Mouse (Mus musculus): Measurements from ENCODE around the gene Klhl6. TPM values are rescaled to one million over a fixed set of nuclear protein-coding genes. Genes with fewer than 3 reads are reported as not detected.

The Klhl6 gene
- polyA plus RNA-seq, 1 experiment from 2014 or later: 5.7 TPM

DNA sequence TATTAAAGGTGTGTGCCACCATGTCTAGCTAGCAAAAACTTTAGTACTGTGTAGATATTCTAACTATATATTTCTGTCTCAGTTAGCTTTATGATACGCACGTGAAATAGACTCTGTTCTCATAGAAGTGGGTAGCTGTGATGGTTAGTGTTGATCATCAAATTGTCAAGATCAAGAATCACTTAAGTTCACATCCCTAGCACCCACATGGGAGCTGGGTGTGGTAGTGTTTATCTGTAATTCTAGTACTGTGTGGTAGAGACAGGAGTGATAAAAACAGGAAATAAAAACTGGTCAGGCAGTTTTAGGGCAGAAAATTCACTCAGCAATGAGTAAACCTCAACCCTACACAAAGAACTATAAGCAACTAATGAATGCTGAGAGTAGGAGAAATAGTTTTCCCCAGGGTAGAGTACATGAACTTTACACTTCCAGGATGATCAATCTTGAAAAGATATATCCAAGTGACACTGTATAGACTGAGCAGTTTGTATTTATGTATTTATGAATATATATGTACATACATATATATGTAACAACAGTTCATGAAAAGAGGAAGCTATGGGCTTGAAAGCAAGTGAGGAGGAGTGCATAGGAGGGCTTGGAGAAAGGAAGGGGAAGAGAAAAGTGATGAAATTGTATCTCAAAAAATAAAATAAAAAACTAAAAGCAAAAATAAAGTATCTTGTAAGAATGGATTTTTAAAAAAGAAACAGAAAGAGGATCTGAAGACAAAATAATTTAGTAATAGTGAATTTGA is 2.2 kb upstream of the Klhl6 start:
- WGBS: 92% methylated on average over 2 of the region's 2 CpGs
- Histone ChIP-seq H3K4me1 (no peaks in the 10 kb centered on the region), H3K36me3 (replicated peaks) (no peaks in the 10 kb centered on the region), H3K27me3 (no peaks in the 10 kb centered on the region), H3K4me2 (no peak overlapping the region), H3K4me3 (replicated peaks) (no peak overlapping the region), H3K9me3 (no peaks in the 10 kb centered on the region), H3K9ac (no peak overlapping the region), H3K27ac (no peak overlapping the region)
- no peak for ATAC-seq (ENCODE audit: low FRiP score)

DNA sequence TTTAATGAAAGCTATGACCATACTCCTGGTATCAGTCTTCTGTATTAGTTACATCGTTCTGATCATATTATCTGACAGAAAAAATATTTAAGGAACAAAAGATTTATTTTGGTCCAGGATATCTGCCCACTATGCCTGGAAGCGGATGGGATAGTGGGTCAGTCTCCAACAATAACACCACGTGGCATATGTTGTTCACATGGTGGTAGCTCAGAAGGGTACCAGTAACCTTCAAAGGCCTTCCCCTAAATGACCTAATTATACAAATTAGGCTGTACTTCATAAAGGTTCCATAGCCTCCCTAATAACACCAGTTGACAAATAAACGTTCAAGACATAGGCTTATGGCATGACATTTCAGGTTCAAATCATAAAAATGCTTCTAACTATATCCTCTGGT is 722 bp upstream of the Klhl6 start:
- 87% methylated on average over 4 of the region's 4 CpGs for WGBS
- no peak overlapping the region for H3K27ac ChIP-seq
- ATAC-seq (ENCODE audit: low FRiP score): no peak
- H3K9me3 ChIP-seq: no peaks in the 10 kb centered on the region
- no peaks in the 10 kb centered on the region for H3K36me3 ChIP-seq (replicated peaks)
- H3K4me2 ChIP-seq: no peak overlapping the region
- no peaks in the 10 kb centered on the region for H3K27me3 ChIP-seq
- H3K9ac ChIP-seq: no peak overlapping the region
- no peaks in the 10 kb centered on the region for H3K4me1 ChIP-seq
- no peak overlapping the region for H3K4me3 ChIP-seq (replicated peaks)

DNA sequence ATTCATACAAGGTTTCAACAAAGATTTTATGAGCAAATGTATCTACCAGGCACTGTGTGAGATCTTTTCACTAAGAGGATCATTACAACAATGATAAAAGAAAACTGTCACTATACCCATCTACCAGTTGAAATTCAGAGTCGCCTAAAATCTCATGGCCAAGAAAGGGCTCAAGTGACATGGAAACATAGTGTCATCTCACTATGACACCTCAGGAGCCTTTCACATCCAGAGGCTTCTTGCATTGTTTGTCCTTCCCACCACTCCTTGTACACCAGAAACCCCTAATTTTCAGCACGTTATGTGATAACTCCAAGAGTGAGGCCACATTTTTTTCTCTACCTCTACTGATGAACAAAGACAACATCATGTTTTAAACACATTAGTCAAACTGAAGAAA is 1.2 kb downstream of the Klhl6 start:
- Histone ChIP-seq H3K9ac (no peak overlapping the region), H3K36me3 (replicated peaks) (no peaks in the 10 kb centered on the region), H3K9me3 (no peaks in the 10 kb centered on the region), H3K27me3 (no peaks in the 10 kb centered on the region), H3K27ac (no peak overlapping the region), H3K4me2 (no peak overlapping the region), H3K4me3 (replicated peaks) (no peak overlapping the region), H3K4me1 (no peaks in the 10 kb centered on the region; the same call in 1 of the 2 replicates)
- no peak for ATAC-seq (ENCODE audit: low FRiP score)
- 87% methylated on average over 2 of the region's 2 CpGs for WGBS

DNA sequence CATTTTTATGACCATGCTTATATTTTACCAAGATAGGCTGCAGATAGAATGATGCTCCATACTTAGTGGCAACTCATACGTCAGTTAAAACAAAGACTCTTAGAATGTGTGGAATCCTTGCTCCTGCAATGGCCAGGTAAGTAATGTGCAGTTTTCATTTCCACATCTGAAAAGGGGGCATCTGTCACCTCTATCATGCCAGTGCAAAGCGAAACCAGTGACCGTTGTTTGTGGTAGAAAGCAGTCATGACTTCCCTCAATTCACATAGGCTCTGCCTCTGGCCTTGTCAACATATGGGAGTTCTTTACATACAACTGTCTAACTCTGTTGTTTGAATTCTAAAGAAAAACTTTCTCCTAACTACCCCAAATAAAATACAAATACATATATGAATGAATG is 1.8 kb downstream of the Klhl6 start:
- Histone ChIP-seq H3K27me3 (no peaks in the 10 kb centered on the region), H3K9ac (no peak overlapping the region), H3K4me1 (no peaks in the 10 kb centered on the region; the same call in 1 of the 2 replicates), H3K4me3 (replicated peaks) (no peak overlapping the region), H3K4me2 (no peak overlapping the region), H3K36me3 (replicated peaks) (no peaks in the 10 kb centered on the region), H3K9me3 (no peaks in the 10 kb centered on the region), H3K27ac (no peak overlapping the region)
- WGBS: 92% methylated on average over 3 of the region's 3 CpGs
- no peak for ATAC-seq (ENCODE audit: low FRiP score)

DNA sequence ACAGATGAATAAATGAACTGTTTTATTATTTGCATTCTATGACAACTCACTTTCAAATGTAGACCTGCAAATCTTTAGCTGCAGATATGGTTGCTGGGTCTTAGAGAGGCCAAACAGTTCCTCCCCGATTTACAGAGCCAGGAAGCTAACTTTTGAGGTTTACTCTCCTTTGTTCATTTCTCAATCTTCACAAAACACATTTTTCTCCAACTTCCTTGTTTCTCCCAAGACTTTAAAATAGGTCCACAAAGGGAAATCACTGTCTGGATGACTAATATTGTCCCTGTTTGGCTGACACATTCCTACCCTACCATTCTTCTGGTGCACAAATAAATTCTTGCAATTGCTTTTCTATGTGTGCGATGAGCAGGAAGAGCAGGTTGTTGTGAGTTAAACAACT is 3.1 kb downstream of the Klhl6 start:
- H3K36me3 ChIP-seq (replicated peaks): no peaks in the 10 kb centered on the region
- H3K9me3 ChIP-seq: no peaks in the 10 kb centered on the region
- no peak overlapping the region for H3K4me3 ChIP-seq (replicated peaks)
- no peak overlapping the region for H3K27ac ChIP-seq
- no peak overlapping the region for H3K9ac ChIP-seq
- ATAC-seq (ENCODE audit: low FRiP score): no peak
- H3K4me1 ChIP-seq: no peaks in the 10 kb centered on the region; the same call in 1 of the 2 replicates
- 83% methylated on average over 2 of the region's 2 CpGs for WGBS
- no peak overlapping the region for H3K4me2 ChIP-seq
- no peaks in the 10 kb centered on the region for H3K27me3 ChIP-seq

DNA sequence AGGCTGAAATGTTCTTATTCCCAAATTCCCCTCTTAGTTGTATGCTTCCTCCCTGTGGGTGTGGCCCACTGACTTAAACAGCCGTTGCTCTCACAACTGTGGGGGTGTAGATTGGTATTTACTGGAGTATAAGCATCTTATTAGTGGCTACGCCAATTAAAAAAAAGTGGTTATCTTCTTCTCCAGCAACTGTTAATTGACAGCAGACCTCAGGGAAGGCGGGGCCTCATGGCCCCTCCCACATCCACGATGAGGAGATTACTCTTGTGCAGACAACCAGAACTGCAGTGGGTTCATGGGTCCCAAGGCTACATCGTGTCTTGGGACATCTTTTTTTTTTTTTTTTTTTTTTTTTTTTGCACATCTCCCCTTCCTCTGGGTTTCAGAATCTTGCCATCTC is 5.6 kb downstream of the Klhl6 start:
- ATAC-seq (ENCODE audit: low FRiP score): no peak
- H3K4me3 ChIP-seq (replicated peaks): no peak overlapping the region
- H3K9me3 ChIP-seq: no peaks in the 10 kb centered on the region
- H3K27me3 ChIP-seq: no peaks in the 10 kb centered on the region
- H3K27ac ChIP-seq: no peak overlapping the region
- H3K9ac ChIP-seq: no peak overlapping the region
- no peaks in the 10 kb centered on the region; the same call in 1 of the 2 replicates for H3K4me1 ChIP-seq
- no peak overlapping the region for H3K4me2 ChIP-seq
- no peaks in the 10 kb centered on the region for H3K36me3 ChIP-seq (replicated peaks)
- WGBS: 70% methylated on average over 5 of the region's 5 CpGs

DNA sequence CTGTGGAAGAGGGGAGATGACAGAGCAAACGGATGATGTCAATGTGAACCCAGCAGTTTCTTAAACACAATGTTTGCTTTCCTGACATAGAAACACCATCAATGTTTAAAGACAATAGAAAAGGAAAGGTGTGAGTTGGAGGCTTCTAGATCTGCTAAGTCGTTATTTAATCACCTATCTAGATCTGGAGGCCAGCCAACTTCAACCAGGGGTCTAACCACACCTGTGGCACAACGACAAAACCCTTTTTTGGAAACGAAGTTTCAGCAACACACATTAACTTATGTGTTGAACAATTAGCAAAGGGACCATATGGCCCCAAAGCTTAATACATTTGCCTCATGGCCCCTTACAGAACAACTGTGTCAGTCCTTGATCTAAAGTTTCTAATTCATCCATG is 6.0 kb downstream of the Klhl6 start:
- H3K27ac ChIP-seq: no peak overlapping the region
- no peaks in the 10 kb centered on the region for H3K27me3 ChIP-seq
- no peak overlapping the region for H3K4me2 ChIP-seq
- no peak overlapping the region for H3K4me3 ChIP-seq (replicated peaks)
- no peak overlapping the region for H3K9ac ChIP-seq
- no peak for ATAC-seq (ENCODE audit: low FRiP score)
- 80% methylated on average over 4 of the region's 4 CpGs for WGBS
- H3K9me3 ChIP-seq: no peaks in the 10 kb centered on the region
- no peaks in the 10 kb centered on the region for H3K36me3 ChIP-seq (replicated peaks)
- H3K4me1 ChIP-seq: no peaks in the 10 kb centered on the region; the same call in 1 of the 2 replicates

DNA sequence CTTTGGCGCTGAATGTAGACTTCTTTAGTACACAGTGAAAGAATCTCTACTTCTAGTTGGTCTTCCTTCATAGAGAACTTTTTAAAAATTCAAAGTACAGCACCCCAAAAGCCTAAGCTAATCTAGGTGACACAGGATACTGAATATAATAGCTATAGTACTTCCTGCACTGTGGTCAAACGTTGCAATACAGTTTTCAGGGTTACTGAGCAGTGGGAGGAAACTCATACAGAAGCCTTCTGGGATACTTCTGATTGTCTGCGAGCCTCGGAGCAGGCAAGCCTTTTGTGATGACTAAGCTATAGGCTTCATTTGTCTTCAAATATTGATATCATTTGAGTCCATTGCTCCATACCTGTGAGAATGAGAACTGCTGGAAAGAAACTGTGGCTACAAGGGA is 7.4 kb downstream of the Klhl6 start:
- no peak overlapping the region for H3K9ac ChIP-seq
- H3K36me3 ChIP-seq (replicated peaks): no peaks in the 10 kb centered on the region
- H3K4me3 ChIP-seq (replicated peaks): no peak overlapping the region
- 89% methylated on average over 4 of the region's 4 CpGs for WGBS
- H3K4me1 ChIP-seq: no peaks in the 10 kb centered on the region; the same call in 1 of the 2 replicates
- no peak overlapping the region for H3K4me2 ChIP-seq
- ATAC-seq (ENCODE audit: low FRiP score): no peak
- no peaks in the 10 kb centered on the region for H3K27me3 ChIP-seq
- H3K27ac ChIP-seq: no peak overlapping the region
- H3K9me3 ChIP-seq: no peaks in the 10 kb centered on the region

DNA sequence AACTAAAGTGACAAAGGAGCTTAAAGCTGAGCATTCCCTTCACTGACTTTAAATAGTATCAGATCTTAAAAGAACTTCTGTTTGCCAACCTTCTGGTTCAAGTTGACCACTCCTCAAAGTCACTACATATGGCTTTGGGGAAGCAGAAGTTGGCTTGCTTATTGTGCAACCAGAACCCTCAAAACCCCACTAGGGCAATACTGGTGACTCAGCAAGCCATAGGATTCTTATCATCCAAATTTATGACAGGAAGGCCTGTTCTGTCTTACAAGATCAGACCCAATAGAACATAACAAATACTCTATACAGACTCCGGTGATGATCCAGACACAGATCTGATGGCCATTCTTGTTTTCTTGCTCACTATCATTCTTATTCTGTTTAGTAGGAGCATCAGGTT is 9.4 kb downstream of the Klhl6 start:
- H3K4me2 ChIP-seq: no peak overlapping the region
- WGBS: 97% methylated on average over 1 of the region's 1 CpGs
- H3K4me1 ChIP-seq: no peaks in the 10 kb centered on the region; the same call in 1 of the 2 replicates
- no peaks in the 10 kb centered on the region for H3K27me3 ChIP-seq
- ATAC-seq (ENCODE audit: low FRiP score): no peak
- no peaks in the 10 kb centered on the region for H3K36me3 ChIP-seq (replicated peaks)
- H3K9me3 ChIP-seq: no peaks in the 10 kb centered on the region
- H3K9ac ChIP-seq: no peak overlapping the region
- no peak overlapping the region for H3K4me3 ChIP-seq (replicated peaks)
- no peak overlapping the region for H3K27ac ChIP-seq

DNA sequence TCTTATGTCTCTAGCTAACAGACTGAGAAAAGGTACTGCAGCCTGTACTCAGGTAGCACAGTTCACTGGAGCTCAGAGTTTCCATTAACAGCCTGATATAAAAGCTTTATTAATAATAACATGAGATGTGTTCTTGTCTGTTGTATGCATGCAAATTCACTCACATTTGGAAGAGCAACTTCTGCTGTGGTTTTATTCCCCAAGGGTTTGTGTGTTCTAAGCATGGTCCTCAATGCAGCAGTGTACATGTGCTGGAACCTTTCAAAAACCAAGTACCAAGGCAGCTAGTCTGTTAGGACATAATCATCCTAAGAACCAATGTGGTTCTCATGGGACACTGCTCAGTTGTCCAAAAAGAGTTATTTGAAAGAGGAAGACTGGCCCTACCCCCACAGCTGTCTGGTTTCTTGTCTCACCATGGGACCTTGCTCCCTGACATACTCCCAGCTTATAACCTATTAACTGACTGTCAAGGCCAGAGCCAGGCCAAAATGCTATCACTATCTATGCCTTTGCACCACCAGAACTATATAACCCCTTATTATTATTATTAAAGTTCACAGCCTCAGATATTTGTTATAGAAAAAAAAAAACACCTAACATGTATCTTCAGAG is 10.0 kb downstream of the Klhl6 start:
- H3K27ac ChIP-seq: no peak overlapping the region
- no peak overlapping the region for H3K9ac ChIP-seq
- H3K36me3 ChIP-seq (replicated peaks): no peaks in the 10 kb centered on the region
- no peaks in the 10 kb centered on the region for H3K9me3 ChIP-seq
- no peaks in the 10 kb centered on the region; the same call in 1 of the 2 replicates for H3K4me1 ChIP-seq
- no peak for ATAC-seq (ENCODE audit: low FRiP score)
- H3K4me2 ChIP-seq: no peak overlapping the region
- no peaks in the 10 kb centered on the region for H3K27me3 ChIP-seq
- no peak overlapping the region for H3K4me3 ChIP-seq (replicated peaks)

DNA sequence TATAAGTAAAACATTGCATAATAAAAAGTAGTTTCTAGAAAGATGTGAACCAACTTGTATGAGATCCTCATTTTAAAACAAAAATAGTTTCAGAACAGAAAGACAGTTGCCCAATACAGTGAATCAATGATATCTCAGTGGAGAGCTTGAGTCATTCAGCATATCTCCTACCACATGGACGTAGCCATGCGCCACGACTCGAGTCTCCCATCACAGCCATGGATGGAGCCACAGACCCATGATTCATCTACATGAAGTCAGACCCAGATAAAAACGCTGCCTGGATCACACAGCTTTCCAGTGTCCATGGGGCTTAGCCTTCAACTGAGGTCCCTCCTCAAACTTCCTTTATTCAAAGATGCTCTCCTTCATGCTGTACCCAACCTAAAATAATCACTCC is 13.3 kb downstream of the Klhl6 start:
- 83% methylated on average over 5 of the region's 5 CpGs for WGBS
- ATAC-seq (ENCODE audit: low FRiP score): no peak
- Histone ChIP-seq H3K9me3 (no peaks in the 10 kb centered on the region), H3K4me3 (replicated peaks) (no peak overlapping the region), H3K4me1 (no peaks in the 10 kb centered on the region), H3K27ac (no peak overlapping the region), H3K9ac (no peak overlapping the region), H3K36me3 (replicated peaks) (no peaks in the 10 kb centered on the region), H3K27me3 (no peaks in the 10 kb centered on the region), H3K4me2 (no peak overlapping the region)

DNA sequence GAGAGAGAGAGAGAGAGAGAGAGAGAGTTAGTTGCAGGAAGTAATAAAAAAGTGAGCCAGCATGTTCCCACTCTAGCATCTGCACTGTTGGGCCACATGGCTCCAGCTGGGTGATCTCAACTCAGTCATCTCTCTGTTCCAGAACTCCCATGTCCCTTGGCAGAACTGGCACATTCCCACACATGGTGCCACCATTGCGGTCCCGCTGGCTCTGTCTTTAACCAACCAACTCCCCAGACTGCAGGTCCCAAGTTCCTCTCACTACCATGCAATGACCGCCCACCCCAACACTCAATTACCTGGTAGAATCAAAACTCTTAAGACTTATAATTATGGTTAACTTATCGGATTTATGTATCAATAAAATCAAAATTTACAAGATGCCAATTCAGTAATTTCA is 14.2 kb downstream of the Klhl6 start:
- Histone ChIP-seq H3K36me3 (replicated peaks) (no peaks in the 10 kb centered on the region), H3K4me1 (no peaks in the 10 kb centered on the region), H3K4me3 (replicated peaks) (no peak overlapping the region), H3K9ac (no peak overlapping the region), H3K27ac (no peak overlapping the region), H3K27me3 (no peaks in the 10 kb centered on the region), H3K4me2 (no peak overlapping the region), H3K9me3 (no peaks in the 10 kb centered on the region)
- WGBS: 92% methylated on average over 4 of the region's 4 CpGs
- no peak for ATAC-seq (ENCODE audit: low FRiP score)

DNA sequence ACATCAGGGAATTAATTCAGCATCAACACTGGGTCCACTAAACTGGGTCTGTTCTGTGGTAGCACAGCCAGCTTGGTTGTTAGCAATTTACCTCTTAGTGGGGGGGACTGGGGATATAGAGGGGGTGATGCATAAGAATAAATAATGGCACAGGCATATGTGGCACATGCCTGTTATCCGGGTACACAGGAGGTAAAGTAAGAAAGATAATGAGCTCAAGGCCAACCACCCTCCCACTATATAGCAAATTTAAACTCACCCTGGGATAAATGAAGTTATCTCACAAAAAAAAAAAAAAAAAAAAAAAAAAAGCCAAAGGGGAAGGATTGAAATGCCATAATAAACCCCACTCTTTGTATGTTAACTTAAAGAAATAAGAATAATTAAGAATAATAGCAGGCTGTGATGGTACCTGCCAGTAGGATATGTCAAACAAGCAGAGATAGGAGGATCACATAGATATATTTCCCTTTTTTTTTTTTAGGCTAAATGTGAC is 14.9 kb downstream of the Klhl6 start:
- no peak overlapping the region for H3K9ac ChIP-seq
- no peak overlapping the region for H3K27ac ChIP-seq
- H3K27me3 ChIP-seq: no peaks in the 10 kb centered on the region
- no peaks in the 10 kb centered on the region for H3K36me3 ChIP-seq (replicated peaks)
- no peak overlapping the region for H3K4me3 ChIP-seq (replicated peaks)
- no peaks in the 10 kb centered on the region for H3K4me1 ChIP-seq
- H3K4me2 ChIP-seq: no peak overlapping the region
- no peaks in the 10 kb centered on the region for H3K9me3 ChIP-seq
- ATAC-seq (ENCODE audit: low FRiP score): no peak
- 84% methylated on average over 1 of the region's 1 CpGs for WGBS
